Mouse (Mus musculus) hindbrain, embryonic 10.5 days (tissue): ENCODE results near the gene Zfyve9. TPM values are rescaled to one million over a fixed set of nuclear protein-coding genes. Genes with fewer than 3 reads are reported as not detected.
A peak's percentile ranks its signal among the peaks of the same experiment; 100 is the strongest.

Source experiments
- DNase-seq: peaks from one replicate; pipeline ENCODE4 v3.0.0-alpha.2; 2017; ENCODE audit warnings: low spot score
- H3K27ac ChIP-seq: fragments of 300-500 bp; sonication (generic); 2 replicates; pipeline ENCODE4 v1.5.1; 2016; ENCODE audit warnings: mild to moderate bottlenecking, moderate library complexity
- H3K27me3 ChIP-seq: fragments of 300-500 bp; sonication (generic); 2 replicates; pipeline ENCODE4 v1.6.1; 2016; ENCODE audit warnings: mild to moderate bottlenecking; ENCODE audit not compliant: poor library complexity, insufficient read depth, severe bottlenecking
- H3K36me3 ChIP-seq: fragments of 300-500 bp; sonication (generic); 2 replicates; pipeline ENCODE4 v1.6.1; 2016; ENCODE audit warnings: mild to moderate bottlenecking, moderate library complexity
- H3K4me1 ChIP-seq: fragments of 300-500 bp; sonication (generic); replicated peaks from 2 replicates; pipeline ENCODE4 v1.6.1; 2016; ENCODE audit warnings: mild to moderate bottlenecking
- H3K4me3 ChIP-seq: fragments of 300-500 bp; sonication (generic); 2 replicates; pipeline ENCODE4 v1.5.1; 2016; ENCODE audit warnings: mild to moderate bottlenecking, moderate library complexity
- H3K9me3 ChIP-seq: fragments of 300-500 bp; sonication (generic); 2 replicates; pipeline ENCODE4 v1.6.1; 2016; ENCODE audit warnings: mild to moderate bottlenecking, moderate library complexity
- WGBS: fragments of 180-500 bp; shearing (Covaris S2); methylation state at CpG from one replicate; pipeline ENCODE4 v1.1.7; 2016; 5-methylcytosine and 5-hydroxymethylcytosine counted together
- polyA plus RNA-seq: library from polyadenylated mRNA; unstranded; fragments of >200 nt; fragmentation: Nextera tagmentation; extraction: Ambion mirVana; gene quantifications from 2 replicates; pipeline ENCODE4 v1.2.1, GENCODE M21; 2016

Zfyve9 gene
- polyA plus RNA-seq, 1 experiment from 2014 or later = 4.2 TPM

DNA sequence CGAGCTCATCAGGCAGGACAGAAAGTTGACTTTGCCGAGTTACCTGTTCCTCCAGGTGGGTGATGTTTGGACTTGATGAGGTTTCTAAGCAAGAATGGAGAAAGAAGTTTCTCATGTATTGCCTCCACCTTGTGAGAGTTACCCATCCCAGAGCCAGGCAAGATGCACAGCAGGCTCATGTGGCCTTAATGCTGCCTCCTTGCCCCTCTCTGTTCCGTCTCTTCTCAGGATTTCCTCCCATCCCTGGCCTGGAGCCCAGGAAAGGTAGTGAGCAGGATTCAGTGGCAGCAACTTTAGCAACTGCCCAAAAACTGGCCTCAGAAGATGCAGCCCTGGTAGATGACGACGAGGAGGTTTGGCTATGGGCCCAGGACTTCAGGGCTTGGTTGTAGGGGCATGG is 153.5 kb downstream of the Zfyve9 start:
- WGBS = 90% methylated on average over 5 of the region's 5 CpGs
- no peak overlapping the region for H3K27ac ChIP-seq
- no peaks in the 10 kb centered on the region for H3K27me3 ChIP-seq
- H3K9me3 ChIP-seq = no peaks in the 10 kb centered on the region
- no peak for DNase-seq
- no peaks in the 10 kb centered on the region for H3K4me1 ChIP-seq
- H3K4me3 ChIP-seq = no peak overlapping the region
- H3K36me3 ChIP-seq = peaks cover 90% of the 10 kb centered on the region

DNA sequence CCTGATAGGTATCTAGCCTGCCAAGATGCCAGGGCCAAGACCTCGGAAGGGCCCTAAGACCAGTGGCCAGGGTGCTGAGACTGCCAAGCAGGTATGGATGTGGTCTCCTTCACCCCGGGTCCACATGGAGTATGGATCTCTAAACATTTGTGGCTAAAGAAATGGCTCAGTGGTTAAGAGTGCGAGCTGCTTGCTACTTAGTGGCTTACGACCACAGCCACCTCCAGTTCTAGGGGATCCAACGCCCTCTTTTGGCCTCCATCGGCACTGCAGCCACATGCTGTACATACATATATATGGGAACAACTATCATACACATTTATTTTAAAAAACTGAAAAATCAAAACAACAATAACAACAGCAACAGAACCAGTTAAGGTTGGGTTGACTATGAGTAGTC is 159.1 kb downstream of the Zfyve9 start:
- Histone ChIP-seq H3K9me3 (no peaks in the 10 kb centered on the region), H3K36me3 (peaks cover 44% of the 10 kb centered on the region), H3K27ac (no peak overlapping the region), H3K27me3 (no peaks in the 10 kb centered on the region), H3K4me3 (no peak overlapping the region), H3K4me1 (peaks cover 25% of the 10 kb centered on the region)
- DNase-seq = no peak
- 93% methylated on average over 6 of the region's 6 CpGs for WGBS

DNA sequence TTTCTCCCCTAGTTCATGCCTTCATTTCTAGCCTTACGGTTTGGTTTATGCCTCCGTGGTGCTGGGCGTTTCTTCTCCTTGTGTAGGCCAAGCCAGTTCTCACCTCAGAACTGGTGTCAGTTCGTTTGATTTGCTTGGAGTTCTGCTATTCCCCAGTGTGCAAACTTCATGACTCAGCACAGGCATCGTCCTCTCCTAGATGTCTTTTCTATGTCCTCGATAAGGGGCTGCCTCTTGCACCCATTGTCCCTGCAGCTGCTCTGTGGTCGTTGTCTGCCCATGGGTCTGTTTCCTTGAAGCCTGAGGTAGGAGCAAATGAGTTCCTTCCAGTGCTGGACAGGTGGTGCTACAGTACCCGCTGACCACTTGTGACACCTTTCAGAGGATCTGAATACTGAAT is 160.1 kb downstream of the Zfyve9 start:
- WGBS = 24% methylated on average over 8 of the region's 8 CpGs
- no peaks in the 10 kb centered on the region for H3K9me3 ChIP-seq
- peak overlapping the region; percentile 97 for H3K27ac ChIP-seq
- peaks cover 25% of the 10 kb centered on the region for H3K4me1 ChIP-seq
- DNase-seq = no peak
- H3K27me3 ChIP-seq = no peaks in the 10 kb centered on the region
- H3K4me3 ChIP-seq = peak overlapping the region; percentile 81
- H3K36me3 ChIP-seq = peaks cover 43% of the 10 kb centered on the region

DNA sequence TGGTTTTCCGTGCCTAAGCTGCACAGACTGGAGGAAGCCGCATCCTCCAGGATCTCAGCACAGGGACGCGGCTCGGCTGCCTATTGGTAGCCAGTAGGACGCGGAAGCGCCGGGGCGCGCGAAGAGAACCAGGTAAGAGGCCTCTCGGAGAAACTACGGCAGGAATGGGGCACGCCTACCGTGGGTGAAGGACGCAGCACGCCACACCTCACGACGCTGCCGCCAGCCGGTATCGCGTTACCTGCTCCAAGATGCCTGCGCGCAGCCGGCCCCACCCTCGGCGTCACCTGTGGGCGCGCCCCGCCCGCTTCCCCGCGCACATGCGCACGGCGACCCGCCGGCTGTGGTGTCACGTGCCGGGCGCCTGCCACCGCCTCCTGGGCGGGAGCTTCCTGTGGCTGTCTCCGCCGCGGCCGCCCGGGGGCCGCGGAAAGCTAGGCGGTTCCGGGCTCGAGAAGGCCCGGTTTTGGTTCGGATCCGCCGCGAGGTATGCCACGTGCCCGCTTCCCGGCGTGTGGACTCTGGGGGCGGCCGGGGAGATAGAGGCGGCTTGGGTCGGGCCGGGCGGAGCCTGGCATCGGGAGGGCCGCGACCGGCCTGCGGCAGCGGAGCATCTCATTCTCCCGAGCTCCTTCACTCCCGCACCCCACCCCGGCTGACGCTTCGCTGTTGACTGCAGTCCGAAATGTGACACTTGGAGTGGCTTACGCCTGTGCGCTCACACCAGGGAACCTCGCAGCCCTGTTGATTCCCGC is 160.8 kb downstream of the Zfyve9 start, which contains the start of gene Cc2d1b:
Cc2d1b (plus strand) TSS at position 354 of the 755 bp plus-strand sequence.
- Histone ChIP-seq H3K27me3 (no peaks in the 10 kb centered on the region), H3K36me3 (peaks cover 43% of the 10 kb centered on the region), H3K4me3 (peak within 1 kb of the TSS; percentile 81), H3K9me3 (no peaks in the 10 kb centered on the region), H3K27ac (peak within 1 kb of the TSS; percentile 97), H3K4me1 (peaks cover 25% of the 10 kb centered on the region)
- WGBS = under 1% methylated on average over 86 of the region's 86 CpGs
- DNase-seq = peak; percentile 91

DNA sequence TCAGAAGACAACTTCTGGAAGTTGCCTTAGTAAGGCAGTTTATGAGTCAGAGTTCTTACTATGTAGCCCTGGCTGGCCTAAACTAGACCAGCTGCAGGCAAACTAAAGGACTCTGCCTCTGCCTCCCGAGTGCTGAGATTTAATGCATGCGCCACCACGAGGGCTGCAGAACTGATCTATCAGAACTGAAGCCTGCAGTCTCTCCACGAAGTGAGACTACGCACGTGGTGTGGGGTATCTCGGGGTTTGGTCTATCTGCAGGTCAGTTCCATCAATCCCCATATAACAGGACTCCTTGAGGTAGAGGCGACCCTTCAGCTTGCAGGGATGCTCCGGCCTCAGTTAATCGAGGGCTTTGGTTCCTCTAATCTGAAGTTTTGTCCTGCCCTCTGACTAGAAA is 161.4 kb downstream of the Zfyve9 start:
- Histone ChIP-seq H3K9me3 (no peaks in the 10 kb centered on the region), H3K27ac (peak overlapping the region; percentile 97), H3K27me3 (no peaks in the 10 kb centered on the region), H3K36me3 (peaks cover 41% of the 10 kb centered on the region), H3K4me3 (peak overlapping the region; percentile 81), H3K4me1 (peaks cover 25% of the 10 kb centered on the region)
- DNase-seq = no peak
- WGBS = 3% methylated on average over 10 of the region's 10 CpGs

DNA sequence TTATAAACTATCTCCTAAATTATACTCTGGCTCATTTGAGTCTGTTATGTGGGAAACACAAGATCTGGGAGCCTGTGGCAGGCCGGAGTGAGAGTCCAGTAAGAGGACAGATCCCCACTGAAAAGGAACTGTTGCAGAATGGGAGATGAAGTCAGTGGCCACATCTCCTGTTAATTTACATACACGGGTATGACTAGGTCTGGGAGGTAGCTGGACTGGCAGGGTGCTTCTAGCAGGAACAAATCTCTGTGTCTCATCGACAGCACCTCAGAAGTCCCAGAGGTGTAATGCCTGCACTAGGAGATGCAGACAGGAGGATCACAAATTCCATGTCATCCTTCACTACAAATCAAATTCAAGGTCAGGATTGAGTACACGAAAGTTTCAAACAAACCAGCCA is 162.0 kb downstream of the Zfyve9 start:
- Histone ChIP-seq H3K36me3 (peaks cover 41% of the 10 kb centered on the region), H3K9me3 (no peaks in the 10 kb centered on the region), H3K4me3 (peak overlapping the region; percentile 81), H3K27ac (no peak overlapping the region), H3K27me3 (no peaks in the 10 kb centered on the region), H3K4me1 (peaks cover 25% of the 10 kb centered on the region)
- no peak for DNase-seq
- WGBS = 78% methylated on average over 4 of the region's 4 CpGs

DNA sequence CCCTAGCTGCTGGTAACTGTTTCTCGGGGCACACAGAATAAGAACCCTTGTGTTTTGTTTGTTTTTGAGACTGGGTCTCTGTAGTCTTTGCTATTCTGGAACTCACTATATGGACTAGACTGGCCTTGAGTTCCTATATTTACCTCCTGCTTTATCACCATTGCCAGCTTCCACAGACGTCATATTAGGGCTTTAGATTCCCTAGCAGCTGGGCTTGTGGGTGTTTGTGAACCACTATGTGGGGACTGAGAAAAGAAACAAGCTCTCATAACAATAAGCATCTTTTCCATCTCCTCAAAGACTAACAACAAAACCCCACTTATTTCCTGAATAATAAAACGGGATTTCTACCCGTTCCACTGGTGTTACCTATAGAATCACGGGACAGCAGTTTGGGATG is 169.7 kb downstream of the Zfyve9 start:
- Histone ChIP-seq H3K36me3 (peaks cover 85% of the 10 kb centered on the region), H3K4me3 (no peak overlapping the region), H3K4me1 (no peaks in the 10 kb centered on the region), H3K27ac (no peak overlapping the region), H3K9me3 (no peaks in the 10 kb centered on the region), H3K27me3 (no peaks in the 10 kb centered on the region)
- DNase-seq = no peak
- 91% methylated on average over 5 of the region's 5 CpGs for WGBS

DNA sequence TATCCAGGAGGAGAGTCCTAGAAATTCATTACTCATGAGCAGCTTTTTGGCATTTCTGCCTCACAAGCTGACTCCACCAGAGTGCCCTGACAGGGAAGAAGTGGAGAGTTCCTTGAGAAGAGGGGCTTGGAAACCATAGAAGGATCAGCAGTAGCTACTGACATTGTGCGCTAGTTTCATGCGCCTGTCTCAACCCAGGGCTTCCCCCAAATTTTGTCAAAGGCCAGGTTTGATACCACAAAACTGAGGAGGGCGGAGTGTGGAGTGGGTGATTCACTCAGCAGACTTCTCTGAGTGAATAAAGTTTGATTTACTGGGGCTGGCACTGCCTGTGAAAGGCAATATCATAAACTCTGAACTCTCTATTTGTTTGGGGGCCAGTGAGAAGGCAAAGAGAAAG is 171.9 kb downstream of the Zfyve9 start:
- H3K36me3 ChIP-seq = peaks cover 87% of the 10 kb centered on the region
- H3K27me3 ChIP-seq = no peaks in the 10 kb centered on the region
- no peak for DNase-seq
- H3K4me1 ChIP-seq = no peaks in the 10 kb centered on the region
- H3K9me3 ChIP-seq = no peaks in the 10 kb centered on the region
- no peak overlapping the region for H3K4me3 ChIP-seq
- no peak overlapping the region for H3K27ac ChIP-seq
- WGBS = 94% methylated on average over 3 of the region's 3 CpGs

DNA sequence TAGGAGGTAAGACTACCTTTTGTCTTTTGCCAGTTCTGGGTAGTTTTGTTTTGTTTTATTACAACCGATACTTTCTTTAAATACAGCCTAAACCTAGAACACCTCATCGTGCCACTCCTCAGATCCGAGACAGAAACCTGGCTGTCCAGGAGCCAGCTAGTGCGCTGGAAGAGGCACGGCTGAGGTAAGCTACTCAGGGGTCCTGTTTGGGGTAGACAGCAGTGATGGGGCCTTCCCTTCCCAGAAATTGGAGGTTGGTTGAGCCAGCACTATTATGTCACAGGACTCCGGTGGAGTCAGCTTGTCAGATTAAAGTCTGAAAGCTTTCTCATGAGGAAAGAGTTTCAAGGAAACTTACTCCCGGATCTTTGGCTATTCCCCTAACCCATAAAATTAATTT is 178.7 kb downstream of the Zfyve9 start:
- Histone ChIP-seq H3K4me3 (no peak overlapping the region), H3K9me3 (0 out of 2 replicates have a peak, but pooled peaks cover 3% of the 10 kb centered on the region), H3K27me3 (no peaks in the 10 kb centered on the region), H3K36me3 (peaks cover 95% of the 10 kb centered on the region), H3K27ac (no peak overlapping the region), H3K4me1 (no peaks in the 10 kb centered on the region)
- no peak for DNase-seq
- WGBS = 95% methylated on average over 7 of the region's 7 CpGs

DNA sequence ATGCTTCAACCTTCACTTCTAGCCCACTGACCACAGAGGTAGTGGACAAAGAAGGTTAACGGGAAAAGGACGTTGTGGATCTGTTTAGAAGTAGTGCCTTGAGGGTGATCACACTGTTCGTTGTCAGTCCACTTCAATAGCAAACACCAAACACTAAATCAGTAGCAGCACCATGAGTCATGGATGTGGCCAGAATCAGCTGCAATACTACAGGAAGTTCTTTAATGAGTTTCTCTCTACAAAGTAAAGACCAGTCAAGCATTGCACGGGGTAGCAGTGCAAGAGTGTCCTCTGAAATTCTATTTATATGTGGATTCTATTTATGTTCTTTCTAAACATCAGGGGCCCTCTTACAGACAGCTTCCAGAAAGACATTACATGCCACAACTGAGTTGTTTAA is 182.3 kb downstream of the Zfyve9 start:
- Histone ChIP-seq H3K4me3 (no peak overlapping the region), H3K9me3 (0 out of 2 replicates have a peak, but pooled peaks cover 3% of the 10 kb centered on the region), H3K27me3 (no peaks in the 10 kb centered on the region), H3K36me3 (peaks cover 94% of the 10 kb centered on the region), H3K27ac (no peak overlapping the region), H3K4me1 (no peaks in the 10 kb centered on the region)
- WGBS = 92% methylated on average over 4 of the region's 4 CpGs
- no peak for DNase-seq

DNA sequence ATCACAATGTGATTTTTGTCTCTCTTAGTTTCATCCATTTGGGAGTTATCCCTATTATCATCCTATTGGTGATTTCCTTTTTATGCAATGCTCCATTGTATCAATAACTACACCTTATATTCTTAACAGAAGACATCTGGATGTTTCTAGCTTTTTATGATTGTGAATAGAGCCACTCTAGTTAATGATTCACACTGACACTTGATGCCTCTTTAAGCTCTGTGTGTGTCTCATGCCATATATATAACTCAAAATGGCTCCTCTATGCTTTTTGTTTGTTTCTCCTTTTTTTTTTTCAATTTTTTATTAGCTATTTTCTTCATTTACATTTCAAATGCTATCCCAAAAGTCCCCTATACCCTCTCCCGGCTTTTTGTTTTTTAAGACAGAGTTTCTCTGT is 184.8 kb downstream of the Zfyve9 start:
- Histone ChIP-seq H3K4me3 (no peak overlapping the region), H3K4me1 (no peaks in the 10 kb centered on the region), H3K27ac (no peak overlapping the region), H3K27me3 (no peaks in the 10 kb centered on the region), H3K9me3 (no peaks in the 10 kb centered on the region), H3K36me3 (peaks cover 89% of the 10 kb centered on the region)
- no peak for DNase-seq
- WGBS = 94% methylated on average over 1 of the region's 1 CpGs

DNA sequence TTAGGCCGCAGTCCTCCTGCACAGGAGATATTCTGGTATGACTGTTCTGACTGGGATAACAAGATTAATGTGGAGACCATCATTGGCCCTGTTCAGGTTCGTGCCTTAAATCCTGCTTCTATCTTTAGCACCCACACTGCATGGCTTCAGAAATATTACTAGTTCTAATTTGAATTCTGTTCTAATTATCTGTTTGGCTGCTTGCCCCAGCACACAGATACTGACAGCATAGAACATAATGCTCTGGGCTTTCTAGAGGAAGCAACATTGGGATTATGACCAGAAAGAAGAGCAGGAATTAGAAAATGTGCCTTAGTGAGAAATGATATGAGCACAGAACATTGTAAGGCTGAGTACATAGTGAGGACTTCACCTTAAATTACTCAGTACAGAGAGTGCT is 187.2 kb downstream of the Zfyve9 start:
- no peaks in the 10 kb centered on the region for H3K9me3 ChIP-seq
- H3K27me3 ChIP-seq = no peaks in the 10 kb centered on the region
- H3K4me1 ChIP-seq = no peaks in the 10 kb centered on the region
- no peak overlapping the region for H3K27ac ChIP-seq
- H3K4me3 ChIP-seq = no peak overlapping the region
- no peak for DNase-seq
- H3K36me3 ChIP-seq = peaks cover 84% of the 10 kb centered on the region
- WGBS = 92% methylated on average over 2 of the region's 2 CpGs
